Mouse (Mus musculus) limb, embryonic 11.5 days (tissue): Measurements from ENCODE around the gene Uqcc3. TPM values are rescaled to one million over a fixed set of nuclear protein-coding genes. Genes with fewer than 3 reads are reported as not detected.
A peak's percentile ranks its signal among the peaks of the same experiment; 100 is the strongest.

Experiments
- ATAC-seq: fragments of 200-750 bp; cut with Nextera tagmentation; 2 replicates; pipeline ENCODE4 v1.8.0; 2017; ENCODE audit warnings: low read depth; ENCODE audit not compliant: insufficient number of reproducible peaks, low FRiP score, low TSS enrichment
- DNase-seq: peaks from one replicate; pipeline ENCODE4 v3.0.0-alpha.2; 2015; ENCODE audit warnings: low spot score
- H3K27ac ChIP-seq: fragments of 300-500 bp; sonication (generic); replicated peaks from 2 replicates; pipeline ENCODE4 v1.5.1; 2014; ENCODE audit warnings: low read depth, mild to moderate bottlenecking, low read length
- H3K27me3 ChIP-seq: fragments of 300-500 bp; sonication (generic); 2 replicates; pipeline ENCODE4 v1.6.1; 2014; ENCODE audit warnings: mild to moderate bottlenecking, low read length, mixed read lengths; ENCODE audit not compliant: control insufficient read depth, insufficient read depth
- H3K36me3 ChIP-seq: fragments of 300-500 bp; sonication (generic); 2 replicates; pipeline ENCODE4 v1.6.1; 2014; ENCODE audit warnings: mild to moderate bottlenecking, low read length, moderate library complexity, mixed read lengths; ENCODE audit not compliant: control insufficient read depth, insufficient read depth
- H3K4me1 ChIP-seq: fragments of 300-500 bp; sonication (generic); 2 replicates; pipeline ENCODE4 v1.6.1; 2014; ENCODE audit warnings: low read length, mixed read lengths; ENCODE audit not compliant: control insufficient read depth, insufficient read depth
- H3K4me2 ChIP-seq: fragments of 300-500 bp; sonication (generic); 2 replicates; pipeline ENCODE4 v1.6.1; 2014; ENCODE audit warnings: low read depth, mild to moderate bottlenecking, moderate library complexity; ENCODE audit not compliant: severe bottlenecking
- H3K4me3 ChIP-seq: fragments of 300-500 bp; sonication (generic); 2 replicates; pipeline ENCODE4 v1.5.1; 2014; ENCODE audit warnings: low read depth, low read length
- H3K9ac ChIP-seq: fragments of 300-500 bp; sonication (generic); 2 replicates; pipeline ENCODE4 v1.6.1; 2014; ENCODE audit warnings: mild to moderate bottlenecking, low read length
- H3K9me3 ChIP-seq: fragments of 300-500 bp; sonication (generic); 2 replicates; pipeline ENCODE4 v1.6.1; 2016; ENCODE audit warnings: low read length; ENCODE audit not compliant: control insufficient read depth
- WGBS: fragments of 180-500 bp; shearing (Covaris S2); extraction: QIAGEN DNeasy Blood & Tissue Kit; methylation state at CpG from one replicate; pipeline ENCODE4 v1.1.7; 2014; 5-methylcytosine and 5-hydroxymethylcytosine counted together
- polyA plus RNA-seq: library from polyadenylated mRNA; unstranded; fragments of >200 nt; fragmentation: Nextera tagmentation; extraction: Ambion mirVana; gene quantifications from 2 replicates; pipeline ENCODE4 v1.2.1, GENCODE M21; 2014

Uqcc3 gene
- 53.5 and 60.2 TPM in 2 replicates for polyA plus RNA-seq

DNA sequence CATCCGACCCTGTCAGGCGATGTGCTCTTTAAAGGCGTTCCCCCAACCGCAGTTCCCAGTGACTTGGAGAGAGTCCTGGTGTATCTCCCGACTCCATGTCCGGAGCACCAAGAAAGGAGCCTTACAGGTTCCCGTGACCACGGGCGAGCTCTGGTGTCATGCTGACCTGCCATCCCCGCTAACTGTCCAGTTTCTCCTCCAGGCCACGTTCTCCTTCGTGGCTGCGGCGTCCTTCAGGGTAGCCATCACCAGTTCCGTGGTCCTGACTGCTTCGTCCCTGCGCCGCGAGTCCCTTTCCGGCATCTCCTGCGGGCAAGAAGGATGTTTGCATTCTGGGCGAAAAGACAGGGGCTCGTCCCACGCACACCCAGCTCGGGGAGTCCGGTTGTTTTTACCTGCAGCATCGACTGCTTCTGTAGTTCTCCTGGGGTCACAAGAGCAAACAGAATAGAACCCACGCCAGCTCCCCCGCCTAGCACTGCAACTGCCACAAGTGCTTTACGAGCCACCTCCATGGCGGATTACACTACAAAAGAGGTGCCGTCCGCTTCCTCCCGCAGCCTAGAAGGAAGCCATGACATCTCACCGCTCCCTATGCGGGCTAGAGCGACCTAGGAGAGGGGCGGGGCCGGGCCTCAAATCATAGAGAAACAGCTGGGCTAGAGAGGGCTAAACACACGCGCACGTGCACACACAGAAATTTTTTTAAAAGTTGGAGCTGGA is at the start of gene Uqcc3:
Gene Uqcc3 (minus strand): TSS at position 613 of the 723 bp plus-strand sequence.
- Histone ChIP-seq H3K9ac (peak within 1 kb of the TSS; percentile 65), H3K4me2 (peak within 1 kb of the TSS; percentile 59), H3K27me3 (no peaks in the 10 kb centered on the region), H3K9me3 (no peaks in the 10 kb centered on the region), H3K4me1 (no peaks in the 10 kb centered on the region), H3K4me3 (peak within 1 kb of the TSS; percentile 51), H3K36me3 (no peaks in the 10 kb centered on the region; the same call in 1 of the 2 replicates), H3K27ac (no peak within 1 kb of the TSS; the same call in 1 of the 2 replicates)
- under 1% methylated on average over 42 of the region's 42 CpGs for WGBS
- DNase-seq = peak; percentile 86
- ATAC-seq = peak; percentile 94

DNA sequence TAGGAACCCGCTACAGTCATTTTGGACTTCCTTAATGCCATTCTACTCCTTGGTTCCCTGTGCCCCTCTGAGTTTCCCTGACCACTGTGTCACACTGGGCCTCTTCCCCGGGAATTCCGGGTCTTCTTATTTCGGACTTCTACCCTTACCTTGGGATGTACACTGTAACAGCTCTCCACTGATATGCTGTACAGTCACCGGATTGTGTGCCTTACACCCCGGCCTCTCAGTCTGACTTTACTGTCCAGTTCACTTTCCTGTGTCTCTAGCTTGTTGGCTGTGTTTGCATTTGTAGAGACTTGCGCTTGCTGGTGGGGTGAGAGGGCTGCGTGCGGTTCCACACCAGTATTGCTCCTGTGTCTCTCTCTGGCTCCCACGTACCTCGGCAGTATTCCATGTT is 49.4 kb upstream of the Uqcc3 start:
- H3K4me1 ChIP-seq = peaks cover 9% of the 10 kb centered on the region; the same call in 1 of the 2 replicates
- peak overlapping the region; percentile 74 for H3K4me3 ChIP-seq
- peak overlapping the region; percentile 54 for H3K4me2 ChIP-seq
- WGBS = 15% methylated on average over 11 of the region's 11 CpGs
- peaks cover 17% of the 10 kb centered on the region; the same call in 1 of the 2 replicates for H3K36me3 ChIP-seq
- no peaks in the 10 kb centered on the region for H3K9me3 ChIP-seq
- ATAC-seq (no peak), DNase-seq (no peak)
- H3K27me3 ChIP-seq = no peaks in the 10 kb centered on the region
- H3K9ac ChIP-seq = peak overlapping the region; percentile 90
- H3K27ac ChIP-seq = no peak overlapping the region

DNA sequence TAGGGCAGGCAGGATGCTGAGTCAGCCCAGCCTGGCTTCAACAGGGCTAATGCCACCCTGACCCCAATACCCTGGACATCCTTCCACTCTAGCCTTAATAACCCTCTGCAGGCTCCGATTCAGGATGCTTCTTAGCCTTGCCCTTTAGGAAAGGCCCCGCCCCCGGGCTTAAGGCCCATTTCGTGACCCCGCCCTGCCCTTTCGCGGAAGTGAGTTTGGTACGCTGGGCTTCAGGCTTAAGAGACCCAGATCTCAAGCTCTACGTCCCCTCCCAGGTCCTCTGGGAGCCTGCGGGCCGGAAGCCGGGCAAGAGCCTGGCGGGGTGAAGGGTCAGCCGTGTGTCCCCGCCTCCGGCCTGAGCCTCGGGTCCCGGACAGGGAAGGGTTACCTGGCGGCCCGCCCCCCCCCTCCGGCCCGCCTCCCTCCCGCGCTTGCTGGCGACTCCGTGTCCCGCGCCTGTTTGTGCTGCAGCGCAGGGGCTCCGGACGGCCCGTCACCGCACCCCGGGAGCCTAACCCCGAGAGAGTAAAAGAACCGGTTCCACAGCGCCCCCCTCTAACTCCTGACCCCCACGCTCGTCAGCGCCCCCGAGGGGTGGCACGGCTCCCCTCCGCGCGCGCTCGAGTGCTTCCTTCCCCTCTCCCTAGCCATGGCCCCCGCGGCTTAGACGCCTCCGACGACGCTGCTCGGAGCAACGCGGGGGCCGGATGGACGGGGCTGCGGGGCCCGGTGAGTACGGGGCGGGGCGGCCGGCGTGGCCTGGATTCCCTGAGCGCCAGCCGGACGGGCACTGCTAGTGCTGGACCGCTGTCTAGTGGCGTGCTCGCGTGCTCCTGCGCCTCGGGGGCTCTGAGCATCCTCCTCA is 48.7 kb upstream of the Uqcc3 start, which contains the start of the genes Rom1 and Eml3:
Gene Rom1 (minus strand): TSS at position 133 of the 865 bp plus-strand sequence.
Gene Eml3 (plus strand): TSS at position 329 of the 865 bp plus-strand sequence.
- ATAC-seq (peak; percentile 83), DNase-seq (peak; percentile 83)
- H3K27ac ChIP-seq = peak within 1 kb of the TSS; percentile 43
- peak within 1 kb of the TSS; percentile 74 for H3K4me3 ChIP-seq
- H3K9ac ChIP-seq = peak within 1 kb of the TSS; percentile 90
- H3K36me3 ChIP-seq = peaks cover 13% of the 10 kb centered on the region; the same call in 1 of the 2 replicates
- peaks cover 9% of the 10 kb centered on the region; the same call in 1 of the 2 replicates for H3K4me1 ChIP-seq
- under 1% methylated on average over 56 of the region's 74 CpGs for WGBS
- H3K27me3 ChIP-seq = no peaks in the 10 kb centered on the region
- H3K4me2 ChIP-seq = peak within 1 kb of the TSS; percentile 54
- H3K9me3 ChIP-seq = no peaks in the 10 kb centered on the region

DNA sequence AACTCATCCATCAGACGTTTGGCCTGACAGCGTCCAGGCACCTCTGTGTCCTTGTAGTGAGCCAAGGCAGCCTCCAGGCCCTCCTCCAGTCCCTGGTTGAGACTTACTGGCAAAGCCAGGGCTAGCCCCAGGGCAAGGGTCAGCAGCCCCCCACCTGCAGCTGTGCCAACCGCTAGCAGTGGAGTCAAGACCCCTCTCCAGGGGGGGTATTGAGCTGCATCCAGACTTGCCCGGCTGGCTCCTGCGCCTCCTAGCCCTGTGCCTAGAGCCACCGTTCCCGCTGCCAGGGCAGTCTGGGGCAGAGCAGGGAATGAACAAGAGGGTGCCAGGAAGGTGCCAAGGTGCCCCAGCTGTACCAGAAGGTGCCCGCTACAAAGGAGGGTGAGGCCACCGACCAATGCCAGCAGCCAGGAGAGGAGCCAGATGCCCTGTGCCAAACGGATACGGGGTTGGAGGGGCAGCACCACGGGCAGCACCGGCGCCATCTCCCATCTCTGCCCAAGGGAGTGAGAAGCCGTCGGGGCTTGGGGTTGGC is 48.0 kb upstream of the Uqcc3 start:
- H3K4me3 ChIP-seq = peak overlapping the region; percentile 74
- DNase-seq (no peak), ATAC-seq (peak; percentile 46; the same call in 1 of the 2 replicates)
- peak overlapping the region; percentile 90; the same call in 1 of the 2 replicates for H3K9ac ChIP-seq
- H3K9me3 ChIP-seq = no peaks in the 10 kb centered on the region
- no peak overlapping the region for H3K27ac ChIP-seq
- H3K4me2 ChIP-seq = peak overlapping the region; percentile 54
- WGBS = 11% methylated on average over 16 of the region's 16 CpGs
- H3K4me1 ChIP-seq = peaks cover 9% of the 10 kb centered on the region; the same call in 1 of the 2 replicates
- H3K36me3 ChIP-seq = peaks cover 13% of the 10 kb centered on the region; the same call in 1 of the 2 replicates
- H3K27me3 ChIP-seq = no peaks in the 10 kb centered on the region

DNA sequence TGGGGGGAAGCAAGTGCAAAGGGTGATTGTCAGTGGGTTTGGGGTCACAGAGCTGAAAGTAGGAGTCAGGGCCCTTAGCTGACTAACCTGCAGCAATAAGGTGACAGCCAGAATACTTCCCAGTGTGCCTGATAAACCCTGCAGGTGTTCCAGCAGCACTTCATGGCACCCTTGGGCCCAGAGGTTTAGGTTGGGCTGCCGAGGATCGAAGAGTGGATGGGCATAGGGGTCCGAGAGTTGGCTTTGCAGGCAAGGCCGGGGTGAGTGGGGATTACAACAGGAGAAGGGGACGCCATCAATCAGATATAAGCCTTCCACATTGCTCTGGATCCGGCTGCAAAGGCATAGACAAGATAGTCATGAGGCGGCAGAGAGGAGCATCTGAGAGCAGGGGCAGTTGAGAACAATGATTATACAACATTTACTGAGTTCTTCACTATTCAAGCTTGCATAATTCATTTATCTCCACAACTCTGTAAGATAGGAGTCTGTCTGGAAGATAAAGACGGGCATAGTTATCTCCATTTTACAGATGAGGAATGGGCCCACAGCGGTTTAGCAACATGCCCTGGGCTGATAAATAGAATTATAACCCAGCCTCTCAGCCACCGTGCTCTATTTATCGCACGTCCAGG is 47.3 kb upstream of the Uqcc3 start:
- Histone ChIP-seq H3K27ac (no peak overlapping the region), H3K4me1 (peaks cover 9% of the 10 kb centered on the region; the same call in 1 of the 2 replicates), H3K27me3 (no peaks in the 10 kb centered on the region), H3K4me2 (no peak overlapping the region), H3K9ac (no peak overlapping the region), H3K9me3 (no peaks in the 10 kb centered on the region), H3K36me3 (peaks cover 8% of the 10 kb centered on the region; the same call in 1 of the 2 replicates), H3K4me3 (no peak overlapping the region)
- DNase-seq (no peak), ATAC-seq (no peak)
- 89% methylated on average over 12 of the region's 12 CpGs for WGBS

DNA sequence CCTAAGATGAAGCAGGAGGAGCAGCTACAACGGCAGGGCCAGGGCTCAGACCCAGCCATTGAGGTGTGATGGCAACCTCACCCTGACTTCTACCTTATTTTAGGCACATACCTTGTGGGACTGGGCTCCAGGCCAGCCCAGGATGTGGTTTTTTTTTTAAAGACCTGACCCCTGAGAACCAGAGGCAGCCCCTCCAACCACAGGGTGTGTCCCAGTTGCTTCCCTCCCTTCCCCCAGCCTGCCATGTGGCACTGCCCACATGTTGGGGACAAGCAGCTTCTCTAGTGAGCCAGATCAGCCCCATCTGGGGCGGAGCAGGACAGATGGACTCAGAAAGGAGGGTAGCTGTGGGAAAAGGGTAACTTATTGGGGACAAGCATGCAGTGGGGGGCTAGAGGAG is 46.0 kb upstream of the Uqcc3 start:
- Histone ChIP-seq H3K36me3 (peaks cover 8% of the 10 kb centered on the region; the same call in 1 of the 2 replicates), H3K9ac (no peak overlapping the region), H3K27ac (no peak overlapping the region), H3K4me2 (no peak overlapping the region), H3K4me3 (no peak overlapping the region), H3K27me3 (no peaks in the 10 kb centered on the region), H3K9me3 (no peaks in the 10 kb centered on the region), H3K4me1 (peaks cover 9% of the 10 kb centered on the region; the same call in 1 of the 2 replicates)
- no peak for DNase-seq
- no peak for ATAC-seq
- 84% methylated on average over 2 of the region's 2 CpGs for WGBS

DNA sequence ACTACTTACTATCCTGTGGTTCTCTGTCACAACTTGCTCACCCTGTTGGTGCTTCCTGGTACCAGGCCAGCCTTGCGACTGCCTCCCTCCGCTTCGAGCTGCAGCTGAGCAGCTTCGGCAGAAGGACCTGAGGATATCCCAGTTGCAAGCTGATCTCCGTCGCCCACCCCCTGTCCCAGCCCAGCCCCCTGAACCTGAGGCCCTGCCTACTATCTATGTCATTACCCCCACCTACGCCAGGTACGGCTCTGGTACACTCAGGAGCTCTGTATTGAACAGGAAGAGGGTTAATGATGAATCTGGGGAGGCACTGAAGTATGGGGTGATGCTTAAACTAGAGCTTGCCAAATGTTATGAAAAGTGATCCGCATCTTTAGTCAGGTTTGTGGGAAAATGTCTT is 41.0 kb upstream of the Uqcc3 start:
- WGBS = 74% methylated on average over 9 of the region's 9 CpGs
- Histone ChIP-seq H3K27me3 (no peaks in the 10 kb centered on the region), H3K36me3 (peaks cover 2% of the 10 kb centered on the region; the same call in 1 of the 2 replicates), H3K4me3 (no peak overlapping the region; the same call in 1 of the 2 replicates), H3K4me1 (no peaks in the 10 kb centered on the region), H3K27ac (no peak overlapping the region), H3K9me3 (no peaks in the 10 kb centered on the region), H3K4me2 (peak overlapping the region; percentile 66; the same call in 1 of the 2 replicates), H3K9ac (no peak overlapping the region)
- DNase-seq = no peak
- no peak for ATAC-seq
